Mouse (Mus musculus) adrenal gland, adult 18-20 months (tissue): Measurements from ENCODE around the gene Dbil5. TPM values are rescaled to one million over a fixed set of nuclear protein-coding genes. Genes with fewer than 3 reads are reported as not detected.

ENCODE experiments used
- total RNA-seq, 2 experiments: library from RNA; stranded (reverse); gene quantifications; 1 replicate in 1 of 2; 2 replicates in 1 of 2; pipeline ENCODE4 v1.2.3; 2021

Gene Dbil5
- total RNA-seq, 2 experiments from 2014 or later, result 0.60 TPM; not detected in 1

Other genes with a start within 250 kb of the Dbil5 start
- not detected for gene 1700016K19Rik, start 217.7 kb upstream of the Dbil5 start, total RNA-seq
- gene Rflnb, start 189.8 kb upstream of the Dbil5 start, total RNA-seq, result 10 to 100 TPM; 14.2 to 27.1 TPM
- gene Vps53, start 38.0 kb upstream of the Dbil5 start, total RNA-seq, result 10 to 100 TPM; 44.7 to 49.4 TPM
- gene Fam57a, start 37.9 kb upstream of the Dbil5 start, total RNA-seq, result 1 to 10 TPM; 3.9 to 5.8 TPM
- 1 to 10 TPM; 5.1 to 8.9 TPM for gene Gemin4, start 56 bp downstream of the Dbil5 start, total RNA-seq
- 10 to 100 TPM; 19.2 to 21.2 TPM for gene Mrm3, start 26.1 kb downstream of the Dbil5 start, total RNA-seq
- gene Glod4, start 26.1 kb downstream of the Dbil5 start, total RNA-seq, result 100 to 1,000 TPM in 1 of 2 experiments, 10 to 100 TPM in 1; 75.0 to 108 TPM
- 10 to 100 TPM; 20.4 to 34.1 TPM for gene Nxn, start 181.5 kb downstream of the Dbil5 start, total RNA-seq
- gene Timm22, start 189.3 kb downstream of the Dbil5 start, total RNA-seq, result 10 to 100 TPM; 35.7 to 51.2 TPM